Mouse (Mus musculus) 3134 (cell line): ENCODE results near the gene Morn1.
A peak's percentile ranks its signal among the peaks of the same experiment; 100 is the strongest.

Experiments used
- DNase-seq: peaks from one replicate; pipeline ENCODE4 v3.0.0-alpha.2; 2011; ENCODE audit warnings: low spot score; ENCODE audit not compliant: insufficient read length; ENCODE audit errors: extremely low read depth

The Morn1 gene

GRCm38 (mm10) chr4:155154986-155155385 lies 68.6 kb downstream of the Morn1 start:
- peak; percentile 69 for DNase-seq

DNA sequence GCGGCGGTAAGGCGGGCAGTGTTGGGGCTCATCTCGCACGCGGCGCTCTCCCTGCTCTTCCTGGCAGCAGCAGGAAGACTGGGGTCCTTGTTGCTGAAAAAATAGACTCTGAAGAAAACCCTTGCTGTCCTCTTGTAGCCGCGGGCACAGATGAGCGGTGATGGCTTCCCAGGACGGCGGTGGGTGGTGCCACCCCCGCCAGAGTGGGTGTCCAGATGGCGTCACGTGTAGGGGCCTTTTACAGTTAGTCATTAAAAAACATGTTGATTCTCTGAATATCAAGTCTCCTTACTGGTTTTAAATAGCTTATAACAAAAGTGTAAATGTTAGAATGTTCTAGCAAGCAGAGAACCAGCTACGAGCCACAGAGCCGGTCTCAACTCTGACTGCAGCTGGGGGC lies 70.4 kb downstream of the Morn1 start:
- no peak for DNase-seq

DNA sequence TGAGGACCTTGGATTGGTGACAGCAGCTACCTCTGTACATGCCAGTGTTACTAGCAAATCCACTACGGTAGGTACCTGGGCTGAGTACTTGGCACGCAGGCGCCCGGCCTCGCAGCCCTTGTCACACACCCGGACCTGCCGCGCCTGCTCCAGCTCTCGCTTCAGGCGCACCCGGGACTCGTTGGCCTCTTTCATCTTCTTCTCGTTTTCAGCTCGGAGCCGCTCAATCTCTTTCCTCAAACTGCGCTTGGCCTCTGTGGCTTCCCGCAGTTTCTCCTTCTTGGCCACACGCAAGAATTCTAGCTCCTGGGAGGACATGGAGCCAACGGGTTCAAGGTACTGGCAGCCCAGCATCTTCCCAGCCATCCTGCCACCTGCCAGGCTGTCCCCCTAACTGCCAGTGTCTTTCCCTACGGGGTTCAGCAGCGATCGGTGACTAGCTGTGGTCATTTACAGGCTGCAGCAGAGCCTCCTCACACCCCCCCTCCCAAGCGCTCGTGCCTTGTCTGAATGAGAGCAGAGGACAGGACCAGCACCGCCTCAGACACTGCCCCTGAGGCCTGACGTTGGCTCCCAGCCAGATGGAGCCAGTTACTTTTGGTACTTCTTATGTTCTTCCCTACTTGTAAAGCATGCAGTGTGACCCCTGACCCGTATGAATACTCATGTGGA lies 71.6 kb downstream of the Morn1 start:
- DNase-seq, result no peak

DNA sequence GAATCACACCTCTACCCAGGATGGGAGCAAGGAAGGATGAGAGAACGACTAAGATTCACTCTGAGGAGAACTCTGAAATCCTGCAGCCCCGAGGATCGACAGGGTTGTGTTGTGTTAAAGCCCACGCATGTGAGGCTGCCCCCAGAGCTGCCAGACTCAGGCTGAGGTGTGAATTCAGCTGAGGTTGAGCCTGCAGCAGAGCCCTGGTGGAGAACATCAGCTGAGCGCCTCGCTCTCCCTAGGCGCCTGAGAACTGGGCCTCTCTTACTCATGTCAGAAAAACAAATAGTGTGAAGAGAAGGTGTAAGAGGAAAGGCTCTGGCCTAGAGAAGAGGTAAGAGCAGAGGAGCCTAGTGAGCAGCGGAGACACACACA lies 72.2 kb downstream of the Morn1 start:
- no peak for DNase-seq

DNA sequence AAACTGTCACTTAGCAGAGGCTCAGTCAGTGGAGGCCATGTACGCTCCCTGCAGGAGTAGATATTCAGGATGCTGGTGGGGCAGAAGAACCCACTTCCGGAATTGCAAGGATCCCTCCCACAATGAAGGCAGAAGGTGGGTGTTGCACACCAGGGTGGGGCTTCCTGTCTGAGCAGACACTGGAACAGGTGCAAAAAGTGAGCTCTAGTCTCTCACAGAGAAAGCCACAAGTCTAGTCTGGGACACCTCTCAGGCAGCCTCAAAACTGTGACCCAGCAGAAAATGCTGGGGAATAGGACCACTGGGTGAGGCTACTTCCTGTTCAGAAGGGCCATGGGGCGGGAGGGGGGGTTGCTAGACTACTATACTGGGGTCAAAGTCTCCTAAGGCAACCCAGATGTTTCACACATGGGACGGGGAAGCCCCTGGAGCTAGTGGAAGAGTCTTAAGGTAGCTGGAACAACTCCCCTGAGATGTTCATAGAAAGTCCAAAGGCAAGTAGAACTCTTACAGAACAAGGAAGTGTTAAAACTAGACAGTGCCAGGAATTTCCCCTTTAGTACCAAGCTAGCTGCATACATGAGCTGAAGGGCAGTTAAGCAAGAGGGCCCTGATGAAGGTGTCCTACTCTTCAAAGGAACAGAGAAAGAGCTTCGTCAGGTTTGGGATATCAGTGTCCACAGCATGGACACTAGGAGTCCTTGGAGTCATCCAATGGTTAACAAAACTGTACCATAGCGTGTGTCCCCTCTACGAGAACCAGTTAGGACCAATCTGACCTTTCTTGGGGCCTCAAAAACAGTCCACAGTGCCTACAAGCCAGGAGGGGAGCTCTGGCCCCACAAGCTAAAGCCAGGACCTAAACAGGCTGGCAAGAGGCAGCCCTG lies 76.3 kb downstream of the Morn1 start:
- no peak for DNase-seq

DNA sequence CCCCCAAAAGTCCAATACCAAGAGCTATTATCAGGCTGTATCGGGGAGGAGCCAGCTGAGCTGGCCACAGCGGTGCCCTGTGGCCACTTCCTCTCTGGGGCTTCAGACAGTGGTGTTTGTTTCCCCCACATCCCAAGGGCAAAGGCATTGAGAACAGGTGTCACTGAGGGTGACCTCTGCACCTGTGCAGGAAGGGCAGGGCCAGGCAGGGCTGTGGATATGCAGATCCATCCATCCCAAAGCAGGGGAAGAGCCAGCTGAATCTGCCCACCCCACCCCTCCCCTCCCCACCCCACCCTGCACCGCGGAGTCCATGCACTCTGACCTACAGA lies 76.9 kb downstream of the Morn1 start:
- no peak for DNase-seq

DNA sequence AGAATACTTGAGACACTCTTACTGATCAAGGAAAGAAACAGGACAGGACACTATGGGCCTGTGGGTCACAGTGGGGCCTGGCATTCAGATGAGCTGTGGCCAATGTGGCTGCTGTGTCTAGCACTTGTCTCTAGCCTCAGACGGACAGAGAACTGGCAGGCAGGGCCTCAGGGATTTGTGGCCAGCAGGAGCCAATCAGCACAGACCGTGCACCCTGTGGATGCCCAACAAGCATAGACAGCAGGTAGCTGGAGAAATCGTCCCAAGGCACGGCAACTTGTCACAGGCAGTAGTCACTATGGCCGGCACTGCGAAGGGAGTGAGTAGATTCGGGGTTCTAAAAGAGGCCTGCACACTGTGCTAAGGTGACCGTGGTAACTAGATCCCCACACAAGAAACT lies 77.3 kb downstream of the Morn1 start:
- DNase-seq, result no peak

GRCm38 (mm10) chr4:155164550-155164949 lies 78.2 kb downstream of the Morn1 start:
- DNase-seq, result no peak

DNA sequence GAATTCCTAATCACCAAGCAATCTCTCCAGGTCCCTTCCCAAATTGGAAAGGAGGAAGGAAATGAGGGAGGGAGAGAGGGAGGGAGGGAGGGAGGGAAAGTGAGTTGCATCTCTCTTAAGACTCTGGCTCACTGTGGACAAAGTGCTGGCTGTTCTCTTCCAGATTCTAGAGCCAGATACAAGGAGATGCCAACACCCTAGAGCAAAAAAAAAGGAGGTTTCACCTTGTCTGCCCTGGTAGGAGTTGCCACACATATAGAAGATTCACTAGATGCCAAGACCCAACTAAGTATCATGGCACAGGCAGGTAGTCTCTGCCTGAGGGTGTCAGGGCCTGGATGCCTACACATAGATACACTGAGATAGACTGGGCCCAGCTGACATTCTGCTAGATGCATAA lies 79.5 kb downstream of the Morn1 start:
- DNase-seq, result no peak

DNA sequence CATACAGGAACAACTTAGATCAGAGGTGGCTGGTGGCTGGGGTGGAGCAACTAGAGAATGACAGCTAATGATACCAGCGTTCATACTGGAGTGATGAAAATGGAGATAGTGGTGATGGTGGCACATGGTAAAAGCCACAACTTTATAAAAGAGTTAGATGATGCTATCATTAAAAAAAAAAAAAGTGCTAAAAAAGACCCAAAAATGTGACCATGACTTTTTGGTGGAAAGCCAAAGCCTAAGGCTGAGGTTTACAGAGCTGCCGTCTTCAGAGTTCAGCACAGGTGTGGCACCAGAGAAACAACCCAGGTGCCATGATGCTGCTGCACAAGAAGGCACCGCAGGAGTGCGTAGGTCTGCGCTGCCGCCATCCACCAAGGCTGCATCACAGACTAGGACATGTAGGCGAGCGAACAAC lies 82.5 kb downstream of the Morn1 start:
- no peak for DNase-seq

DNA sequence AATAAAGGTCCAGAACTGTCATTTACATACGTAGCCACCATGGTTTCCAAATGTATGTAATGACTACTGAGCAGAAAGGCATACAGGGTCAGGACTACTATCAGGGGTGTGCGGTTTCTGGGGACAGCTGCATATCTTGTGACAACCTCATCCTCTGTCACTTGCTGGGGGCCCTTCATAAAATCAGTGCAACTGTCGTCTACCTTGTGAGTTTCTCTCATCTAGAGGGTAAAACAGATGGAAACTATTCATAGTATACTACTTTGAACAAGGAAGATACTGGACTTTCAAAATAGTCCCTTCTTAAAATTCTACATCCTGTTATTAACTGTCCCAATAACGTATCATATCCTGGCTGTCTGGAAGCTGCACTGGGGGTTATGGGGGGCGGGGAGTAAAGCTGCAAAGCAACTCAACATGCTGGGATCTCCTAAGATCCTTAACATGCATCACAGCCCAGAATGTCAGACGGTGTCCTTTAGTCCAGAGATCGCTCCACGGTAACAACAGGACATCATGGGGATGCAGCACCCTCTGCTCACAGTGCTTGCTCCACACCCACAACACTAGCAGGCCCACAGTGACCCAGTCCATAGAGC lies 84.3 kb downstream of the Morn1 start:
- no peak for DNase-seq

GRCm38 (mm10) chr4:155171961-155172533 lies 85.7 kb downstream of the Morn1 start:
- no peak for DNase-seq

- peak; percentile 87 for DNase-seq
Observed at GRCm38 (mm10) chr4:155172909-155173821, 86.8 kb downstream of the Morn1 start.

GRCm38 (mm10) chr4:155173822-155174785 lies 87.7 kb downstream of the Morn1 start:
- peak; percentile 67 for DNase-seq

GRCm38 (mm10) chr4:155176210-155176609 lies 89.8 kb downstream of the Morn1 start:
- no peak for DNase-seq

GRCm38 (mm10) chr4:155178274-155178673 lies 91.9 kb downstream of the Morn1 start:
- DNase-seq, result no peak

- peak; percentile 37 for DNase-seq
Observed at GRCm38 (mm10) chr4:155178981-155179512, 92.7 kb downstream of the Morn1 start.

DNA sequence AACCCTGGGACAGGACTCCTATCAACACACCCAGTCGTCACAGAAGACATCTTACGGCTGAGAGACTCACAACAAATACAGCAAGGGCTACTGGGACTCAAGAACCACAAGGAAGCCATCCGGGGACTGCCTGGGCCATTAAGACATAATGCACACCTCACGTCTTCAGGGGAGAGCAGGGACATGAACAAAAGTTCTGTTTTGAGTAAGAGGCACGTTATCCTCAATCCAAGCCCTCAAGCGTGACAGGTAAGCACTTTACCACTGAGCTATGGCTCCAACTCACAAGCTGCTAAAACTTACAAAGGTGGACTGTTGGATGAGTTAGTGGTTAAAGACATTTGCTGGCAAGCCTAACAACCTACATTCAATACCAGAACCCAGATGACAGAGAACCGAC lies 96.8 kb downstream of the Morn1 start:
- DNase-seq, result no peak
